Mouse (Mus musculus) embryonic fibroblast, embryonic 13.5 days (primary cell): ENCODE measurements around the gene Ppat.

Experiments used
- CTCF ChIP-seq: IDR thresholded peaks from 2 replicates; pipeline ENCODE4 v1.5.1; 2011; ENCODE audit warnings: mild to moderate bottlenecking, control low read depth, low read length, moderate library complexity, borderline replicate concordance; ENCODE audit not compliant: insufficient read depth
- POLR2A ChIP-seq: IDR thresholded peaks from 2 replicates; pipeline ENCODE4 v1.6.1; 2011; ENCODE audit warnings: low read depth, mild to moderate bottlenecking, control low read depth, low read length, moderate library complexity

GRCm38 (mm10) chr5:76941975-76942374, 9.4 kb downstream of the Ppat start:
- TF ChIP-seq CTCF (no peak), POLR2A (no peak)
